Mouse (Mus musculus): ENCODE measurements around the gene Clip2. TPM values are rescaled to one million over a fixed set of nuclear protein-coding genes. Genes with fewer than 3 reads are reported as not detected.

The Clip2 gene
- total and polyA plus RNA-seq, 3 experiments = 0.28 to 0.53 (median 0.38) TPM

- H3K4me3 ChIP-seq (ENCODE audit: low read depth, low read length) = no peak overlapping the region
- ATAC-seq (ENCODE audit: extremely low read depth, insufficient number of reproducible peaks, low FRiP score, poor library complexity, severe bottlenecking) = no peak
- no peaks in the 10 kb centered on the region for H3K9me3 ChIP-seq (replicated peaks)
- H3K27me3 ChIP-seq (ENCODE audit: insufficient read depth, low read length) = peaks cover 6% of the 10 kb centered on the region; the same call in 1 of the 2 replicates
- TF ChIP-seq GATA2 (IDR thresholded peaks at IDR 0.05; ENCODE audit: borderline replicate concordance, low read depth, low read length) = no peak
- TF ChIP-seq GATA1 (IDR thresholded peaks at IDR 0.05; ENCODE audit: borderline replicate concordance, low read length) = no peak
- no peak for TF ChIP-seq TAL1 (conservative IDR thresholded peaks at IDR 0.05; ENCODE audit: low read depth, low read length)
- no peak for TF ChIP-seq POLR2AphosphoS5 (IDR thresholded peaks at IDR 0.05; ENCODE audit: insufficient replicate concordance, low read depth, low read length)
- TF ChIP-seq CTCF (IDR thresholded peaks at IDR 0.05; ENCODE audit: low read depth, low read length) = no peak
- H3K36me3 ChIP-seq (replicated peaks) = no peaks in the 10 kb centered on the region
- H3K4me1 ChIP-seq (ENCODE audit: insufficient read depth, low read depth, low read length) = no peaks in the 10 kb centered on the region
- no peak for DNase-seq (ENCODE audit: low spot score)
Measured at GRCm38 (mm10) chr5:134459096-134459495, 93.1 kb downstream of the Clip2 start.

- Histone ChIP-seq H3K36me3 (replicated peaks) (no peaks in the 10 kb centered on the region), H3K9me3 (replicated peaks) (no peaks in the 10 kb centered on the region), H3K4me1 (ENCODE audit: insufficient read depth, low read depth, low read length) (no peaks in the 10 kb centered on the region), H3K27me3 (ENCODE audit: insufficient read depth, low read length) (peaks cover 6% of the 10 kb centered on the region; the same call in 1 of the 2 replicates), H3K4me3 (ENCODE audit: low read depth, low read length) (no peak overlapping the region)
- no peak for ATAC-seq (ENCODE audit: extremely low read depth, insufficient number of reproducible peaks, low FRiP score, poor library complexity, severe bottlenecking)
- no peak for DNase-seq (ENCODE audit: low spot score)
- TF ChIP-seq CTCF (IDR thresholded peaks at IDR 0.05; ENCODE audit: low read depth, low read length) = no peak
- TF ChIP-seq GATA2 (IDR thresholded peaks at IDR 0.05; ENCODE audit: borderline replicate concordance, low read depth, low read length) = no peak
- no peak for TF ChIP-seq TAL1 (conservative IDR thresholded peaks at IDR 0.05; ENCODE audit: low read depth, low read length)
- TF ChIP-seq GATA1 (IDR thresholded peaks at IDR 0.05; ENCODE audit: borderline replicate concordance, low read length) = no peak
- no peak for TF ChIP-seq POLR2AphosphoS5 (IDR thresholded peaks at IDR 0.05; ENCODE audit: insufficient replicate concordance, low read depth, low read length)
Measured at GRCm38 (mm10) chr5:134458416-134458815, 93.8 kb downstream of the Clip2 start.

DNA sequence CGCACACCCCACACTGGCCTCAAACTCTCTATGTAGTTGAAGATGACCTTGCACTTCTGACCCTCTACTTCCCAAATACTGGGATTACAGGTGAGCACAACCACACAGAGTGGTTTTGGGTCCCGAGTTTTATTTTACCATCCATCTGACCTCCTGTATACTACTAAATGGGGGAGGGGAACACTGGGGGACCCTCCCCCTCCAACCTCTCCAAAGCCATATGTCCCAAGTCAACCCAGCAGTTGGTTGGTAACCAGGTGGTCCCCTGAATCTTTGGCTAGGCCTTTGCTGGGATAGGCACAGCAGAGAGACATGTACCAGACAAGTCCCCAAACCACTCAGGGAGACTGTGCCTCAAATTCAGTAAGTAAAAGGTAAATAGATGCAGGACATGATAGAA lies 94.9 kb downstream of the Clip2 start:
- peaks cover 6% of the 10 kb centered on the region; the same call in 1 of the 2 replicates for H3K27me3 ChIP-seq (ENCODE audit: insufficient read depth, low read length)
- no peaks in the 10 kb centered on the region for H3K36me3 ChIP-seq (replicated peaks)
- no peak overlapping the region for H3K4me3 ChIP-seq (ENCODE audit: low read depth, low read length)
- no peaks in the 10 kb centered on the region for H3K4me1 ChIP-seq (ENCODE audit: insufficient read depth, low read depth, low read length)
- ATAC-seq (ENCODE audit: extremely low read depth, insufficient number of reproducible peaks, low FRiP score, poor library complexity, severe bottlenecking) = no peak
- no peak for DNase-seq (ENCODE audit: low spot score)
- TF ChIP-seq TAL1 (conservative IDR thresholded peaks at IDR 0.05; ENCODE audit: low read depth, low read length) (no peak), CTCF (IDR thresholded peaks at IDR 0.05; ENCODE audit: low read depth, low read length) (no peak), GATA1 (IDR thresholded peaks at IDR 0.05; ENCODE audit: borderline replicate concordance, low read length) (no peak), GATA2 (IDR thresholded peaks at IDR 0.05; ENCODE audit: borderline replicate concordance, low read depth, low read length) (no peak), POLR2AphosphoS5 (IDR thresholded peaks at IDR 0.05; ENCODE audit: insufficient replicate concordance, low read depth, low read length) (no peak)
- no peaks in the 10 kb centered on the region for H3K9me3 ChIP-seq (replicated peaks)

- TF ChIP-seq GATA1 (IDR thresholded peaks at IDR 0.05; ENCODE audit: borderline replicate concordance, low read length) (no peak), POLR2AphosphoS5 (IDR thresholded peaks at IDR 0.05; ENCODE audit: insufficient replicate concordance, low read depth, low read length) (no peak), GATA2 (IDR thresholded peaks at IDR 0.05; ENCODE audit: borderline replicate concordance, low read depth, low read length) (no peak), TAL1 (conservative IDR thresholded peaks at IDR 0.05; ENCODE audit: low read depth, low read length) (no peak), CTCF (IDR thresholded peaks at IDR 0.05; ENCODE audit: low read depth, low read length) (no peak)
- Histone ChIP-seq H3K9me3 (replicated peaks) (no peaks in the 10 kb centered on the region), H3K4me3 (ENCODE audit: low read depth, low read length) (no peak within 1 kb of the TSS), H3K27me3 (ENCODE audit: insufficient read depth, low read length) (peaks cover 6% of the 10 kb centered on the region; the same call in 1 of the 2 replicates), H3K4me1 (ENCODE audit: insufficient read depth, low read depth, low read length) (no peaks in the 10 kb centered on the region), H3K36me3 (replicated peaks) (no peaks in the 10 kb centered on the region)
- ATAC-seq (ENCODE audit: extremely low read depth, insufficient number of reproducible peaks, low FRiP score, poor library complexity, severe bottlenecking) (no peak), DNase-seq (ENCODE audit: low spot score) (no peak)
Measured at GRCm38 (mm10) chr5:134456503-134456962, 95.7 kb downstream of the Clip2 start, which contains the start of gene Gtf2ird1. Gene Gtf2ird1 (minus strand): TSS chr5:134456716.

DNA sequence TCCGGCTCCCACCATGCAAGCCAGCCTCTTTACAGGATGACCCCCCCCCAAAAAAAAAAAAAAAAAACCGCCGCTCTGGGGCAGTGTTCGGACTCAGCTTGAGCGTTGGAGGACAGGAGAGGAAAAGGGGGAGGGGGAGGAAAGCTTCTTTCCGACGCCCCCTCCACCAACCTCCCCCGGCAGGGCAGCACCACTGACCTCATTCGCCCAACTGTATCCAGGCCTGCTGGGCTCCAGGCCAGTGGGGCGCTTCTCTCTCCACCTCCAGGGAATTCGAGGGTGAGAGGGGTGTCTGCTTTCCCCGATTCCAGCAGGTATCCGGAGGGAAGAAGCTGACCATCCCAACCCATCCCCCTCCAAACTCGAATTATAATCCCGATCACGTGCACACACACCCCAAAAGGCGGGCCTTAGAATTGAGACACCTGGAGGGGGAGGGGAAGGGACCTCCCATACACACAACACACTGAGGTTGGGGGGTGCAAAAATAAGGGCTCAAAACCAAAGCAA lies 96.3 kb downstream of the Clip2 start:
- DNase-seq (ENCODE audit: low spot score) = no peak
- Histone ChIP-seq H3K36me3 (replicated peaks) (no peaks in the 10 kb centered on the region), H3K4me3 (ENCODE audit: low read depth, low read length) (no peak overlapping the region), H3K4me1 (ENCODE audit: insufficient read depth, low read depth, low read length) (no peaks in the 10 kb centered on the region), H3K27me3 (ENCODE audit: insufficient read depth, low read length) (peaks cover 6% of the 10 kb centered on the region; the same call in 1 of the 2 replicates), H3K9me3 (replicated peaks) (no peaks in the 10 kb centered on the region)
- no peak for ATAC-seq (ENCODE audit: extremely low read depth, insufficient number of reproducible peaks, low FRiP score, poor library complexity, severe bottlenecking)
- no peak for TF ChIP-seq CTCF (IDR thresholded peaks at IDR 0.05; ENCODE audit: low read depth, low read length)
- no peak for TF ChIP-seq GATA2 (IDR thresholded peaks at IDR 0.05; ENCODE audit: borderline replicate concordance, low read depth, low read length)
- TF ChIP-seq POLR2AphosphoS5 (IDR thresholded peaks at IDR 0.05; ENCODE audit: insufficient replicate concordance, low read depth, low read length) = no peak

- Histone ChIP-seq H3K27me3 (ENCODE audit: insufficient read depth, low read length) (peaks cover 6% of the 10 kb centered on the region; the same call in 1 of the 2 replicates), H3K4me3 (ENCODE audit: low read depth, low read length) (no peak overlapping the region), H3K36me3 (replicated peaks) (no peaks in the 10 kb centered on the region), H3K9me3 (replicated peaks) (no peaks in the 10 kb centered on the region), H3K4me1 (ENCODE audit: insufficient read depth, low read depth, low read length) (no peaks in the 10 kb centered on the region)
- ATAC-seq (ENCODE audit: extremely low read depth, insufficient number of reproducible peaks, low FRiP score, poor library complexity, severe bottlenecking) = no peak
- TF ChIP-seq GATA2 (IDR thresholded peaks at IDR 0.05; ENCODE audit: borderline replicate concordance, low read depth, low read length) (no peak), TAL1 (conservative IDR thresholded peaks at IDR 0.05; ENCODE audit: low read depth, low read length) (no peak), GATA1 (IDR thresholded peaks at IDR 0.05; ENCODE audit: borderline replicate concordance, low read length) (no peak), CTCF (IDR thresholded peaks at IDR 0.05; ENCODE audit: low read depth, low read length) (no peak)
- no peak for DNase-seq (ENCODE audit: low spot score)
Measured at GRCm38 (mm10) chr5:134455186-134455895, 96.9 kb downstream of the Clip2 start.

All from G1E (cell line).